Comparison of ENCODE assay signal across 1 mouse cellular context in the genomic region with DNA sequence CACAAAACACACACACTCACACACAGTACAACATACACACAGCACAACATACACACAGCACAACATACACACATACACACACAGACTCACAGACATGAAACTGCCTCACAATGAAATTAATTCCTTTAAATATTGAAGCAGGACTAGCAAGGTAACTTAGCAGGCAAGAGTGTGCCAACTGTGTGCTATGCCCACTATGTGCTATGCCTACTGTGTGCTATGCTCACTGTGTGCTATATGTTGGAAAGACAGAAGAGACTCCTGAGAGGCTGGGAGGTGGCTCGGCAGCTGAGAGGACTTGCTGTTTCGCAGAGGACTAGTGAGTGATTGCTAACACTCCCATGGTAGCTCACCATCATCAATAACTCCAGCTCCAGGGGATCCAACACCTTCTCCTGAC.
A peak's percentile ranks its signal among the peaks of the same experiment; 100 is the strongest.
TF ChIP-seq lines count a peak whose summit lies in the region.

No protein-coding gene starts in this region.

TF ChIP-seq in CH12.LX, 34 proteins besides CTCF, POLR2A, EP300 and RAD21:
- no peak for TF ChIP-seq UBTF (IDR thresholded peaks at IDR 0.05; ENCODE audit: low read depth, low read length)
- peak; percentile 84 for TF ChIP-seq ZKSCAN1 (IDR thresholded peaks at IDR 0.05; ENCODE audit: borderline replicate concordance, low read depth, low read length)
